Mouse (Mus musculus): ENCODE data around the gene Sorbs1. TPM values are rescaled to one million over a fixed set of nuclear protein-coding genes. Genes with fewer than 3 reads are reported as not detected.

Gene Sorbs1
- polyA plus RNA-seq, 1 experiment from 2014 or later, result 72.1 TPM

- WGBS, result 94% methylated on average over 3 of the region's 3 CpGs
- ATAC-seq, result peak; percentile 43; the same call in 1 of the 2 replicates
- Histone ChIP-seq H3K9me3 (no peaks in the 10 kb centered on the region), H3K9ac (no peak overlapping the region), H3K27ac (no peak overlapping the region), H3K4me1 (replicated peaks) (no peaks in the 10 kb centered on the region), H3K4me2 (replicated peaks) (no peak overlapping the region), H3K36me3 (no peaks in the 10 kb centered on the region), H3K27me3 (replicated peaks) (no peaks in the 10 kb centered on the region), H3K4me3 (replicated peaks) (no peak overlapping the region)
Observed at GRCm38 (mm10) chr19:40355075-40355474, 158.5 kb downstream of the Sorbs1 start.

DNA sequence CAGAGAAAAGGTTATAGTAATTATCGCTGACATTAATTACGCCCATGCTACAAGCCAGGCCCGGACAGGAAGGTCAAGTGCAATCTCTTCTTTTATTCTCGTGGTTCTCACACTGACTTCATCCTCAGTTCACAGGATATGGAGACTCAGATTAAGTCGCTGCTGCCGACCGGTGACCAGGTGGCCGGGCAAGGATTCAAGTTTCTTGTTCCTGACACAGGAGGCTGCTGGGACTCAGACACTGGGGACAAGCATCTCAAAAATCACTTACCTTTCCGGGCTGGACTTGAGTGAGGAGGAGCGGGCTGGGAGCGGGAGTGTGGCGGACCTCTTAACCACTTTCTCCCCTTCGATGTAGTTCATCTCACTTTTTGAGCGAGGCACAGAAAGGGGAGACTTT is 161.6 kb downstream of the Sorbs1 start:
- WGBS, result 78% methylated on average over 14 of the region's 14 CpGs
- no peaks in the 10 kb centered on the region for H3K27me3 ChIP-seq (replicated peaks)
- no peak for ATAC-seq

DNA sequence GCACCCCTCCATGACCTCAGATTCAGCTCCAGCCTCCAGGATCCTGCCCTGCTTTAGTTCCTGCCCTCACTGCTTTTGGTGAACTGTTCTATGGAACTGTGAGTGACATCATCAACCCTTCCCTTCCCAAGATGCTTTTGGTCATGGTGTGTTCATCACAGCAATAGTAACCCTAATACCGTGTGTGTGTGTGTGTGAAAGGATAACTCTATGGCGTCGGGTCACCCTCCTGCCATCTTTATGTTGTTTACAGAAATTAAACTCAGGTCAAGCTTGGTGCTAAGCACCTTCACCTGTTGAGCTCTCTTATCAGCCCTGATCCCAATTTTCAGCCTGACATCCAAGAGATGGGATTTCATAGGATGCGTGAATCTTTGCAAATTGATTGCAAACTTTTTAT is 162.7 kb downstream of the Sorbs1 start:
- ATAC-seq, result no peak
- Histone ChIP-seq H3K9me3 (no peaks in the 10 kb centered on the region), H3K27ac (no peak overlapping the region), H3K4me3 (replicated peaks) (no peak overlapping the region), H3K9ac (no peak overlapping the region), H3K36me3 (no peaks in the 10 kb centered on the region), H3K4me1 (replicated peaks) (0 out of 2 replicates have a peak, but pooled peaks cover 3% of the 10 kb centered on the region), H3K4me2 (replicated peaks) (no peak overlapping the region), H3K27me3 (replicated peaks) (no peaks in the 10 kb centered on the region)
- 89% methylated on average over 4 of the region's 4 CpGs for WGBS

More for the DNA sequence above, 161.6 kb downstream of the Sorbs1 start:
- no peak overlapping the region for H3K27ac ChIP-seq
- no peak overlapping the region for H3K4me2 ChIP-seq (replicated peaks)
- H3K4me3 ChIP-seq (replicated peaks), result no peak overlapping the region
- no peaks in the 10 kb centered on the region for H3K4me1 ChIP-seq (replicated peaks)
- no peaks in the 10 kb centered on the region for H3K36me3 ChIP-seq
- no peaks in the 10 kb centered on the region for H3K9me3 ChIP-seq
- no peak overlapping the region for H3K9ac ChIP-seq

- no peak overlapping the region for H3K4me3 ChIP-seq (replicated peaks)
- 68% methylated on average over 16 of the region's 16 CpGs for WGBS
- no peaks in the 10 kb centered on the region for H3K36me3 ChIP-seq
- 0 out of 2 replicates have a peak, but pooled peaks cover 3% of the 10 kb centered on the region for H3K4me1 ChIP-seq (replicated peaks)
- no peaks in the 10 kb centered on the region for H3K9me3 ChIP-seq
- H3K4me2 ChIP-seq (replicated peaks), result no peak overlapping the region
- H3K9ac ChIP-seq, result no peak overlapping the region
- H3K27me3 ChIP-seq (replicated peaks), result no peaks in the 10 kb centered on the region
- no peak overlapping the region for H3K27ac ChIP-seq
- no peak for ATAC-seq
Observed at GRCm38 (mm10) chr19:40349713-40350671, 163.6 kb downstream of the Sorbs1 start.

- WGBS, result 64% methylated on average over 3 of the region's 3 CpGs
- Histone ChIP-seq H3K9ac (no peak overlapping the region), H3K4me2 (replicated peaks) (no peak overlapping the region), H3K9me3 (no peaks in the 10 kb centered on the region), H3K4me1 (replicated peaks) (0 out of 2 replicates have a peak, but pooled peaks cover 3% of the 10 kb centered on the region), H3K27ac (peak overlapping the region; percentile 77), H3K36me3 (no peaks in the 10 kb centered on the region), H3K4me3 (replicated peaks) (no peak overlapping the region), H3K27me3 (replicated peaks) (no peaks in the 10 kb centered on the region)
- no peak for ATAC-seq
Observed at GRCm38 (mm10) chr19:40349281-40349680, 164.3 kb downstream of the Sorbs1 start.

GRCm38 (mm10) chr19:40348652-40349051 is 164.9 kb downstream of the Sorbs1 start:
- 44% methylated on average over 2 of the region's 2 CpGs for WGBS
- Histone ChIP-seq H3K36me3 (no peaks in the 10 kb centered on the region), H3K27me3 (replicated peaks) (no peaks in the 10 kb centered on the region), H3K9ac (no peak overlapping the region), H3K9me3 (no peaks in the 10 kb centered on the region), H3K4me1 (replicated peaks) (0 out of 2 replicates have a peak, but pooled peaks cover 3% of the 10 kb centered on the region), H3K4me3 (replicated peaks) (no peak overlapping the region), H3K4me2 (replicated peaks) (no peak overlapping the region), H3K27ac (peak overlapping the region; percentile 77)
- ATAC-seq, result peak; percentile 77

DNA sequence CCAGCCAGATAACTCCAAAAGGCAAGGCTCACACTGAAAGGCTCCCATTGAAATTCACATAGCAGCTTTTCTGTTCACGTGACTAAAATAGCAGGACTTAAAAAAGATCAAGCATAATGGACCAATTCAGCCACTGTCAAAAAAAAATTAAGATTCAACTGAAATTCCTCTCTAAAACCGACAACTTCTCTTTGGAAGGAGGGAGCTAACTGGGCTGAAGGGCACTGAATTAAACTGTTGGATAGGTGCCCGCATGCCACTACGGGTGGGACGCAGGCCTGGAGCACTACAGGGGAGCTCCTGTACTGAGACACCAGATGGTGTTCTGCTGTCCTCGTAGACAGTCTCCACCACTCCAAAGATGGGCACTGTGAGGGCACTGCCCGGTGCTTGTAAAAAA is 165.4 kb downstream of the Sorbs1 start:
- 73% methylated on average over 7 of the region's 7 CpGs for WGBS
- peak overlapping the region; percentile 77 for H3K27ac ChIP-seq
- ATAC-seq, result peak; percentile 62

DNA sequence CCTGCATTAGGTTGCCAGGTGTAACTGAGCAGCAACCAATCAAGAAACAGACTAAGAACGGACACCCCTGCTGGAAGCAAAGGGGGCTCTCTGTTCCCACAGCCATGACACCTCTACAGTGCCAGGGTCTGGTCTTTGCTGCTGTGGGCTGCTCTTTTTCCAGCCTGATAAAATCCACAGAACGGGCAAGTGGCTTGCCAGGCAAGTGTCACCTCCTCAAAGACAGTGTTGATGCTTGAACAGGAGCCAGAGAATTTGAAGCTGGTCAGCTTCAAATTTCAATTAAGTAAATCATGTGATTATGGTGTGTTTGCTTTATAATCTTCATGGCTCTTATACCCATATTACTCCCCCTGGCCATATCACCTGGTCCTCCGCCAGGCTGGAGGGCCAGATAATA is 166.7 kb downstream of the Sorbs1 start:
- Histone ChIP-seq H3K36me3 (no peaks in the 10 kb centered on the region), H3K4me3 (replicated peaks) (no peak overlapping the region), H3K9ac (no peak overlapping the region), H3K9me3 (no peaks in the 10 kb centered on the region), H3K4me1 (replicated peaks) (0 out of 2 replicates have a peak, but pooled peaks cover 3% of the 10 kb centered on the region), H3K27me3 (replicated peaks) (no peaks in the 10 kb centered on the region), H3K4me2 (replicated peaks) (no peak overlapping the region), H3K27ac (0 out of 2 replicates have a peak overlapping the region, but pooled peaks have one; percentile 54)
- 68% methylated on average over 3 of the region's 3 CpGs for WGBS
- no peak for ATAC-seq

More for the DNA sequence above, 165.4 kb downstream of the Sorbs1 start:
- Histone ChIP-seq H3K9me3 (no peaks in the 10 kb centered on the region), H3K4me1 (replicated peaks) (0 out of 2 replicates have a peak, but pooled peaks cover 3% of the 10 kb centered on the region), H3K4me2 (replicated peaks) (no peak overlapping the region), H3K36me3 (no peaks in the 10 kb centered on the region), H3K4me3 (replicated peaks) (no peak overlapping the region), H3K9ac (no peak overlapping the region), H3K27me3 (replicated peaks) (no peaks in the 10 kb centered on the region)

- ATAC-seq, result no peak
- Histone ChIP-seq H3K4me1 (replicated peaks) (0 out of 2 replicates have a peak, but pooled peaks cover 3% of the 10 kb centered on the region), H3K27ac (peak overlapping the region; percentile 80), H3K9me3 (no peaks in the 10 kb centered on the region), H3K4me3 (replicated peaks) (no peak overlapping the region), H3K9ac (no peak overlapping the region), H3K27me3 (replicated peaks) (no peaks in the 10 kb centered on the region), H3K4me2 (replicated peaks) (no peak overlapping the region), H3K36me3 (no peaks in the 10 kb centered on the region)
- 48% methylated on average over 5 of the region's 5 CpGs for WGBS
Observed at GRCm38 (mm10) chr19:40346232-40346844, 167.2 kb downstream of the Sorbs1 start.

GRCm38 (mm10) chr19:40345684-40346083 is 167.9 kb downstream of the Sorbs1 start:
- no peaks in the 10 kb centered on the region for H3K9me3 ChIP-seq

DNA sequence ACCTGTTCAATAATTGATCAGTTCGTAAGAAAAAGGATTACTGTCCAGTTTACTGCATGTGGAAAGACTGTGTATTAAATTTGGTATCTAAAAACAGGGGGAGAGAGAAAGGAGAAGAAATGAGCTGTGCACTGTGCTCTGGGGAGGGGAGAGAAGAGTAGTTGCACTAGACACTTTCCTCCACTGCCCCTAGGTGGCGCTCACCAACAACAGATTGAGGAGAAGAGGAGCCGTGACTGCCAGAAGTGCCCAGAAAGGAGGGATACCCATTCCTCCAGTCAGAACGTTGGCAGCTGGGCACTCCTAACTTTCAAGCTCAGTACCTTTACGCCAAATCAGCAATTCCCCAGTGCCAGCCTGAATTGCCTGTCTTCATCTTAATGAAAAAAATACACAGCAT is 170.6 kb downstream of the Sorbs1 start:
- 9% methylated on average over 5 of the region's 5 CpGs for WGBS
- no peak overlapping the region for H3K4me3 ChIP-seq (replicated peaks)

More at GRCm38 (mm10) chr19:40345684-40346083, 167.9 kb downstream of the Sorbs1 start:
- peak overlapping the region; percentile 80; the same call in 1 of the 2 replicates for H3K27ac ChIP-seq
- no peak overlapping the region for H3K9ac ChIP-seq
- 0 out of 2 replicates have a peak, but pooled peaks have one; percentile 31 for ATAC-seq
- no peak overlapping the region for H3K4me2 ChIP-seq (replicated peaks)
- H3K36me3 ChIP-seq, result no peaks in the 10 kb centered on the region
- H3K4me1 ChIP-seq (replicated peaks), result 0 out of 2 replicates have a peak, but pooled peaks cover 3% of the 10 kb centered on the region
- no peak overlapping the region for H3K4me3 ChIP-seq (replicated peaks)
- H3K27me3 ChIP-seq (replicated peaks), result no peaks in the 10 kb centered on the region
- WGBS, result 28% methylated on average over 5 of the region's 5 CpGs

GRCm38 (mm10) chr19:40341141-40341540 is 172.4 kb downstream of the Sorbs1 start:
- Histone ChIP-seq H3K27me3 (replicated peaks) (no peaks in the 10 kb centered on the region), H3K9me3 (no peaks in the 10 kb centered on the region), H3K4me1 (replicated peaks) (no peaks in the 10 kb centered on the region), H3K9ac (no peak overlapping the region), H3K4me2 (replicated peaks) (no peak overlapping the region), H3K27ac (no peak overlapping the region), H3K4me3 (replicated peaks) (no peak overlapping the region), H3K36me3 (no peaks in the 10 kb centered on the region)
- 24% methylated on average over 6 of the region's 6 CpGs for WGBS
- no peak for ATAC-seq

More for the DNA sequence above, 170.6 kb downstream of the Sorbs1 start:
- Histone ChIP-seq H3K4me1 (replicated peaks) (0 out of 2 replicates have a peak, but pooled peaks cover 3% of the 10 kb centered on the region), H3K27me3 (replicated peaks) (no peaks in the 10 kb centered on the region), H3K9me3 (no peaks in the 10 kb centered on the region), H3K9ac (no peak overlapping the region), H3K27ac (no peak overlapping the region), H3K36me3 (no peaks in the 10 kb centered on the region), H3K4me2 (replicated peaks) (no peak overlapping the region)
- ATAC-seq, result peak; percentile 66
